Mouse (Mus musculus) spleen, postnatal 36 days (tissue): Measurements from ENCODE around the gene Mapk1.
A peak's percentile ranks its signal among the peaks of the same experiment; 100 is the strongest.

Experiments used
- DNase-seq, 2 experiments: peaks; one replicate each; pipeline ENCODE4 v3.0.0; 2022; ENCODE audit warnings: low spot score in 2 of 2, mixed read lengths in 1 of 2

Gene Mapk1

GRCm38 (mm10) chr16:17015853-17016230, 32.7 kb downstream of the Mapk1 start:
- DNase-seq, result no peak

- no peak for DNase-seq
These were observed 34.9 kb downstream of the Mapk1 start for GRCm38 (mm10) chr16:17018071-17018470.

GRCm38 (mm10) chr16:17024469-17025148, 41.4 kb downstream of the Mapk1 start:
- DNase-seq, result no peak

- DNase-seq, result no peak
These were observed 47.0 kb downstream of the Mapk1 start for GRCm38 (mm10) chr16:17029971-17030695.

GRCm38 (mm10) chr16:17033754-17034153, 50.6 kb downstream of the Mapk1 start:
- no peak for DNase-seq

GRCm38 (mm10) chr16:17040716-17041115, 57.5 kb downstream of the Mapk1 start:
- DNase-seq, result no peak

GRCm38 (mm10) chr16:17041417-17041816, 58.2 kb downstream of the Mapk1 start:
- DNase-seq, result no peak

GRCm38 (mm10) chr16:17044320-17044719, 61.1 kb downstream of the Mapk1 start:
- no peak for DNase-seq

GRCm38 (mm10) chr16:17045287-17045686, 62.1 kb downstream of the Mapk1 start:
- no peak for DNase-seq

- DNase-seq, result no peak
These were observed 66.7 kb downstream of the Mapk1 start for GRCm38 (mm10) chr16:17049886-17050285.

- DNase-seq, result no peak
These were observed 68.9 kb downstream of the Mapk1 start for GRCm38 (mm10) chr16:17052087-17052486.

GRCm38 (mm10) chr16:17053903-17054302, 70.7 kb downstream of the Mapk1 start:
- no peak for DNase-seq

- no peak for DNase-seq
These were observed 72.4 kb downstream of the Mapk1 start for GRCm38 (mm10) chr16:17055584-17055983.

- DNase-seq, result no peak
These were observed 79.2 kb downstream of the Mapk1 start for GRCm38 (mm10) chr16:17062338-17062737.

- no peak for DNase-seq
These were observed 84.4 kb downstream of the Mapk1 start for GRCm38 (mm10) chr16:17067552-17067951.

GRCm38 (mm10) chr16:17069511-17070443, 86.6 kb downstream of the Mapk1 start, which contains the start of gene Ypel1:
Ypel1 (plus strand) TSS chr16:17069696.
- peak; percentile 73 to 76 for DNase-seq

- DNase-seq, result no peak
These were observed 87.5 kb downstream of the Mapk1 start for GRCm38 (mm10) chr16:17070716-17071115.

GRCm38 (mm10) chr16:17073000-17073399, 89.8 kb downstream of the Mapk1 start:
- DNase-seq, result no peak

- no peak for DNase-seq
These were observed 93.1 kb downstream of the Mapk1 start for GRCm38 (mm10) chr16:17076301-17076700.

GRCm38 (mm10) chr16:17076869-17077268, 93.7 kb downstream of the Mapk1 start:
- no peak for DNase-seq

GRCm38 (mm10) chr16:17078101-17078500, 94.9 kb downstream of the Mapk1 start:
- no peak for DNase-seq

GRCm38 (mm10) chr16:17082121-17082792, 99.1 kb downstream of the Mapk1 start:
- no peak for DNase-seq
